Mouse (Mus musculus) left cerebral cortex, postnatal 4 days (tissue): Measurements from ENCODE around the gene Olfr95. TPM values are rescaled to one million over a fixed set of nuclear protein-coding genes. Genes with fewer than 3 reads are reported as not detected.
"Not testable (repeated sequence)": the region's sequence is repeated elsewhere in the genome, so short reads cannot be mapped to it uniquely, and the experiment has no call there.

Experiments
- DNase-seq: peaks from one replicate; pipeline ENCODE4 v3.0.0-alpha.2; 2022
- intact Hi-C: fragments of 180-260 bp; cut with DNase I; formaldehyde crosslinking; loops from one replicate; pipeline ENCODE4 v1.15.1; 2025
- total RNA-seq, 2 experiments: library from RNA; stranded (reverse); gene quantifications; 2 replicates each; pipeline ENCODE4 v1.2.3; 2021

Olfr95 gene
- not detected for total RNA-seq

DNA sequence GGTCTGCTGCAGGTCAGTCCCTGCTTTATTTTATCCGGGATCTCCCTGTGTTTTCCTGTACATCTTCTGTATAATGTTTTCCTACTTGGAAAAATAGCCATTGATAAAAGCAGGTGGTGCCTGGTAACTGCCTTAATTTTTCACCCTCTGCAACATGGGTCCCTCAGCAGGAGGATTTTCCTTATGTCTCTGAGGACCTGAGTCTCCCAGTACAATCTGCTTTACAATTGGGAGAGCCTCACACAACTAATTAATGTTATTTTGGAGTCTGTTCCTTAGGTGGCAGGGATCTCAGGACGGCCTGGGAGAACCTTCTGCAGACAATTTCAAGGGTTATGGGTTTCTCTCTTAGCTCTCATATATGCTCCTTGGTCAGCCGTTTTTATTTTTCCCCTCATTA is at the start of gene Olfr95:
Gene Olfr95, minus strand, starts transcription at position 101 of the 400 bp plus-strand sequence.
- intact Hi-C loops, result no loop called here

DNA sequence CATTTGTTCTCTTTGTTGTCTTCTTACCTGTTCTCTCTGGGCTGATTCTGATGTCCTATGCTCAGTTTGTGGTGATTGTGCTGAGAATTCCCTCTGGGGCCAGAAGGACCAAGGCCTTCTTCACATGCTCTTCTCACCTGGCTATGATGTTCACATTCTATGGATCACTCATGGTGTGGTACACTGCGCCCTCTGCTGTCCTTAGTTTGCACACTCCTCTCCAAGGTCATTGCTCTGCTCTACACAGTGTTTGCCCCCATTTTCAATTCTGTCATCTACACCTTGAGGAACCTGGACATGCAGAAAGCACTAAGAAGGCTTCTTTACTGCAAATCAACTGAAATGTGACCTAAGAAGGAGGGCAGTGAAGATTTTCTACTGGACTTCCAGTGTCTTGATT is 37.6 kb upstream of the Olfr95 start:
- DNase-seq, result peak; percentile 3
- intact Hi-C loops, result no loop called here

More for the DNA sequence above, at the start of gene Olfr95:
- no peak for DNase-seq

DNA sequence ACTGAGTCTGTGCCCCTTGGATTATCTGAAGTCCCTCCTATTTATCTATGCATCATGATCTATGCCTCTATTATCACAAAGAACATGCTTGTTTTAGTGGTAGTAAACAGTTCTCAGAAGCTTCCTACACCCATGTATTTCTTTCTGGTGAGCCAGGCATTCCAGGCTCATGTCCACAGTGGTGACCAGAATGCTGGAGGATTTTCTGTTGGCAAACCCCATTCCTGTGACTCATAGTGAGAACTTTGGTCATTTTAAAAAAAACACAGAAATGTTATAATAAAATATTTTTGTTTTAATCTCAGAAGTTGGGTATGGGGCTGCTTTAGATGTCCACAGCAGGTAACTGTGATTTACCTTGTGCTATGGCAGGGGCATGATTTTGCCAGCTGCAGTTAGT is 36.5 kb upstream of the Olfr95 start:
- DNase-seq, result no peak
- intact Hi-C loops, result no loop called here

DNA sequence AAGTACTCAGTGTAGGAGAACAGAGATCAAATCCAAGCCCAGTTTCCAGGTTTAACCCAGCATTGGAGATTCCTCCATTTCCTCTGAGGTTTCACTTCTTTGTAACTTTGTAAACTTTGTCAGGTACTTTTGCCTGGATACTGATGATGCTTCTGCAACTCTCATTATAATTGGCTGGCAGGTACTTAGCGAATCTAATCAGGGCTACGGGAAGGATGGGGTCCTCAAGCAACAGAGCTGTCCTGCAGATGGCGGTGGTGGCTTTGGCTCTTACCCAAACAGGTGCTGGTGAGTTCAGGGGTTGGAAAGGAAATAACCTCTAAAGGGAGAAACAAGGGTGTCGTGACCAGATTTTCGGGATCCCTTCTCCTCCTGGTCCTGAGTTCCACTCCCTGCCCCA is 33.8 kb upstream of the Olfr95 start:
- peak; percentile 10 for DNase-seq
- intact Hi-C loops, result no loop called here

DNA sequence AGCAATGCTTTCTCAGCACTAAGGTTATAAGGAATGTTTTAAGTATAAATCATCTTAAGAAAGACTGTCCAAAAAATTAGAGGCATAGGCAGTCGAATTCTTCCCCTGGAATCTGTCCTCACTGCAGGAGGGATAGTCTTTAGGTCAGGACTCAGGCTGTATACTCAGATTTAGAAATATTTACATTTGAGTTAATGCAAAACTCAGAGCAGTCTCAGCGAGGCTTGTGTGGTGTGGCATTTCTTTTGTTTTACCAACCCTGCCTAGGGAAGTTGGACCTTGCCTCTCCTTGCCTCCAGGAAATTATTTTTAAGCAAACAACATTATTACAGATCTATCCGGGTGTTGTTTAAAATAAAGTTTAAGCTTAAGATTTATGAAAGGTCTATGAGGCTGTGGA is 29.3 kb upstream of the Olfr95 start:
- no peak for DNase-seq
- intact Hi-C loops, result no loop called here

DNA sequence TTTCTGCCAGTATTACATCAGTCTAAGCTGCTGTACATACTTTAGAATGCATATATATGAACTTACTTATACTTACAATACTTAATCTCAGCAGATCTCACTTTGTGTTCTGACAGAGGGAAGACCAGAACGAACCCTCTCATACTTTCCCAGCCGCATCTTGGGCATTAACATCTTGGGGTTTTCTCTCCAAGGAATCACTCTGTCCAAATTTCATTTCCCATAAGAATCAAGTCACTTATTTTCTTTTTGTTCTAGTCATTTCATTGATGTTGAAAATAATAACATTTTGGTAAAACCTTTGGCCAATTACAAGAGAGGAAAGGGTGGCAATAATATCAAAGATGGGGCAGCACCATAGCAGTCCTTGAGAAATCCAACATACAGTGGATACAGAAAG is 24.3 kb upstream of the Olfr95 start, which contains the start of gene Olfr97:
Gene Olfr97, minus strand, starts transcription at position 101 of the 400 bp plus-strand sequence.
- DNase-seq, intact Hi-C loops: not testable (repeated sequence)

DNA sequence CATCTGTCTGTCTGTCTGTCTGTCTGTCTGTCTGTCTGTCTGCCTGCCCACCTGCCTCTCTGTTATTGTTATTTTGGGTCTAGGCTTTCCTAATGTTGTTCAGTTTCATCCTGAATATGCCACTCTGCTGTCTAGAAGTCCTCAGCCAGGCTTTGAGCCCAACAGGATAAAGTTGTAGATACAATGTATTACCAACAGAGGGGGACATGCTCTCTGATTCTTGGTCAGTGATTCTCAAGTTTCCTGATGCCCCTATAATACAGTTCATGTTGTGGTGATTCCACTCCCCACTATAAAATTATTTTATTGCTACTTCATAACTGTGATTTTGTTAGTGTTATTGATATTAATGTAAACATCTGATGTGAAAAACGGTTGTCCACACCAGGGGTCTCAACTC is 9.0 kb upstream of the Olfr95 start:
- intact Hi-C loops, result no loop called here
- DNase-seq, result no peak

DNA sequence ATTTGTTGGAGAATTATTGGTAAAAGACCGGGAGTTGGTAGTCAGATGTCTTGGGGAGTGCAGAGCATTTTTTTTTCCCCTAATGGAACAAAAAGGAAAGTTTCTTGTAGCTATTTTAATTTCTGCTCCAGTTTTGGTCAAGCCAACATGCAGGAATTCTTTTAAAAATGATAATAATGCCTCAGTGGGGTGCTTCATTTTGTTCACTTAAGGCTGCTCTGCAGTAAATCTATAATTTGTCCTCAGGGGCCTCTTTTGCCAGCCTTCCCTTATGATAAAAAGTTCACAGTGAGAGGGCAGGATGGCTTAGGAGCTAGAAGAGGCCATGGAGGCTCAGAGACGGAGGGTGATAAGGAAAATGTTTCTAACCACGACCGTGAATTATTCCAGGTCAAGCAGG is 6.9 kb upstream of the Olfr95 start, which contains the start of gene Olfr96:
Gene Olfr96, plus strand, starts transcription at position 301 of the 400 bp plus-strand sequence.
- intact Hi-C loops, result no loop called here

DNA sequence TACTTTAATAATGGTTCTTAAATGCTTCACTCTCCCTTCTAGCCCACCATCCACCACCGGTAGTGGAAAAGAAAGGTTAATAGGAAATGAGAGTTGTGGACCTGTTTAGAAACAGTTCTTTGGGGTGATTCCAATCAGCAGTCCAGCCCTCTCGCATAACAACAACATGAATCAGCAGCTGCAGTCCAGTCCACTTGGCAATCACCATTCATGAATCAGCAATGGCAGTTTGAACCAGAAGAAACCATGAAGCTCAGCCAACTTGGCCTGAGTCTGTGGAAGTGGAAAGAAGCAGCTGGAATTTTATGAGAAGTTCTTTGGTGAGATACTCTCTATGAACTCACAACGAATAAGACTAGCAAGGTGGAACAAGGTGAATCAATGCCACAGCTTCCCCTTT is 5.6 kb upstream of the Olfr95 start:
- DNase-seq, result no peak
- intact Hi-C loops, result no loop called here

More for the DNA sequence above, 6.9 kb upstream of the Olfr95 start, which contains the start of gene Olfr96:
- DNase-seq, result no peak

DNA sequence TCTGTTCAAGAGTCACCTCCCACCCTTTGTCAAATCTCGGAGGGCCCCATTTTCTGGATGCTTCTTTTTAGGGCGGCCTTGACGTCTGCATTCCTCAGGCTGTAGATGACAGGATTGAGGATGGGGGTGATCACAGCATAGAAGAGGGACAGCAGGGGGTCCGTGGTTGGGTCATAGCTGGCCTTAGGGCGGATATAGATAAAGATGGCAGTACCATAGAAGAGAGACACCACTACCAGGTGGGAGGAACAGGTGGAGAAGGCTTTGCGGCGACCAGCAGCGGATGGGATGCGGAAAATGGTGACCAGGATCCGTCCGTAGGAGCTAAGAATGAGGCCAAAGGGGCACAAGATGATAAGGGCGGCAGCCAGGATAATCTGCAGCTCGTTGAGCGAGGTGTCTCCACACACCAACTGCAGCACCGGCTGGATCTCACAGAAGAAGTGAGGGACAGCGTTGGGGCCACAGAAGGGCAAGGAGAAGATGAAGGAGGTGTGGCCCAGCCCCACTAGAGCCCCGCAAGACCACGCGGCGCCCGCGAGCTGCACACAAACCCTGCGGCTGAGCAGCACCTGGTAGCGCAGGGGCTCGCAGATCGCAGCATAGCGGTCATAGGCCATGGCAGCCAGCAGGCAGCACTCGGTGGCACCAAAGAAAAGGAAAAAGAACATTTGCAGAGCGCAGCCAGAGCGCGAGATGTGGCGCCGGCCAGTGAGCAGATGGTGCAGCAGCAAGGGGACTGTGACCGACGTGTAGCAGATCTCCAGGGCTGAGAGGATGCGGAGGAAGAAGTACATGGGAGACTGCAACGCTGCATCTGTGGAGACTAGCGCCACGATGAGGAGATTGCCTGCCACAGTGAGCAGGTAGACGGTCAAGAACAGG is 1.8 kb downstream of the Olfr95 start:
- intact Hi-C loops, result no loop called here

DNA sequence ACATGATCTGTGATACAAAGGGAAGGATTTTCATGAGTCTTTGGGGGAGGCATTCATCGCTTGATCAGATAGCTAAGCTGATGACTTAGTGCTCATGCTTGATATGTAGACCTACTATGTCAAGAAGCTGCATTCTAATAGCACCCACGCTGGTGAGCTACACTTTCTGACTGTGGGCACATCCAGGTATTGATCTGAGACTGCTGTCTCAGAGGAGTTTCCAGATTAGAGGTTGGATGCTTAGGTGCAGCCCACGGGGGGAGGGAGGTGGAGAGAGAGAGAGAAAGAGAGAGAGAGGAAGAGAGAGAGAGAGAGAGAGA is 9.0 kb downstream of the Olfr95 start:
- DNase-seq, result no peak
- intact Hi-C loops, result loop anchor here (2.0 to 5.0 kb wide), 2 partner anchors 121 to 312 kb away; partner anchors contain the start of gene Trim40

More for the DNA sequence above, 1.8 kb downstream of the Olfr95 start:
- DNase-seq, result peak; percentile 17

DNA sequence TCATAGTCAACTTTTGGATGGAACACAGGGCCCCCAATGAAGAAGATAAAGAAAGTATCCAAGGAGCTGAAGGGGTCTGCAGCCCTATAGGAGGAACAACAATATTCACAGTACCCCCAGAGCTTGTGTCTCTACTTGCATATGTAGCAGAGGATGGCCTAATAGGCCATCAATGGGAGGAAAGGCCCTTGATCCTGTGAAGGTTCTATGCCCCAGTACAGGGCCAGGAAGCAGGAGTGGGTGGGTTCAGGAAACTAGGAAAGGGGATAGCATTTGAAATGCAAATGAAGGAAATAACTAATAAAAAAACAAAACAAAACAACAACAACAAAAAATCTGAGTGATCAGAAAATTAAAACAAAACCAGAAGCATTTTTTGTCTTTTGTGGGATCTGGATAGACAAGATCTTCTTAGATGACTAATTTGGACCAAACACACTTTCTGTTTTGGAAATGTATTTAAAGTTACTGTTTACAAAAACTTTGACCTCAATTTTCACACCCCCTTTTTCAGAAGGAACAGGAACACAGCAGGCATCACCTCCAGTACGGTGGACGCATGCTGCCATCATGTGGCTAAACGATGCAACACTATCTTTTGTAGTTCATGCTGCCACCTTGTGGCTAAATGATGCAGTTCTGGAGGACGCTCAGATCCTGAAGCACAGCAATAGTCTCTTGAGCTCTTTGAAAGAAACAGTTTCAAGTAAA is 9.6 kb downstream of the Olfr95 start:
- DNase-seq, result peak; percentile 80
- intact Hi-C loops, result loop anchor here (2.0 to 5.0 kb wide), 2 partner anchors 121 to 311 kb away; partner anchors contain the start of gene Trim40

DNA sequence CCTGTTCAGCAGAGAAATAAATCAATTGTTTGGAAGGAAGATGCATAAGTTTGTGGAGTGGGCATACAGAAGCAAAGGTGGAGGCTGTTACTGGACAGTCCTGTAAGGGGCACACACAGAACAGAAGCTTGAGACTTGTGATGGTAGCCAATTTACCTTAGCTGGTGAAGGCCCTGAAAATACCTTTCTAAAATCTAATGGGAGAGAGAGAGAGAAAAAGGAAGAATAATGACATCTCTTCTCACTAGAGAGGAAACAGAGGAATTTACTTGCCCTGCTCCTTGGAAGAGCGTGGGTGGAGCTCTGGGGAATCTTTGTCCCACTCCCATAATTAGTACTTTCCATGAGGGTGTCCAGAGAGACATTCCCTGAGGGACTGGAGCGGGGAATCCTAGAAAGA is 12.0 kb downstream of the Olfr95 start, which contains the start of gene Olfr94:
Gene Olfr94, minus strand, starts transcription at position 101 of the 400 bp plus-strand sequence.
- intact Hi-C loops, result loop anchor here (5.0 kb wide), 1 partner anchor 309 kb away; the partner anchor contains the start of gene Trim40

DNA sequence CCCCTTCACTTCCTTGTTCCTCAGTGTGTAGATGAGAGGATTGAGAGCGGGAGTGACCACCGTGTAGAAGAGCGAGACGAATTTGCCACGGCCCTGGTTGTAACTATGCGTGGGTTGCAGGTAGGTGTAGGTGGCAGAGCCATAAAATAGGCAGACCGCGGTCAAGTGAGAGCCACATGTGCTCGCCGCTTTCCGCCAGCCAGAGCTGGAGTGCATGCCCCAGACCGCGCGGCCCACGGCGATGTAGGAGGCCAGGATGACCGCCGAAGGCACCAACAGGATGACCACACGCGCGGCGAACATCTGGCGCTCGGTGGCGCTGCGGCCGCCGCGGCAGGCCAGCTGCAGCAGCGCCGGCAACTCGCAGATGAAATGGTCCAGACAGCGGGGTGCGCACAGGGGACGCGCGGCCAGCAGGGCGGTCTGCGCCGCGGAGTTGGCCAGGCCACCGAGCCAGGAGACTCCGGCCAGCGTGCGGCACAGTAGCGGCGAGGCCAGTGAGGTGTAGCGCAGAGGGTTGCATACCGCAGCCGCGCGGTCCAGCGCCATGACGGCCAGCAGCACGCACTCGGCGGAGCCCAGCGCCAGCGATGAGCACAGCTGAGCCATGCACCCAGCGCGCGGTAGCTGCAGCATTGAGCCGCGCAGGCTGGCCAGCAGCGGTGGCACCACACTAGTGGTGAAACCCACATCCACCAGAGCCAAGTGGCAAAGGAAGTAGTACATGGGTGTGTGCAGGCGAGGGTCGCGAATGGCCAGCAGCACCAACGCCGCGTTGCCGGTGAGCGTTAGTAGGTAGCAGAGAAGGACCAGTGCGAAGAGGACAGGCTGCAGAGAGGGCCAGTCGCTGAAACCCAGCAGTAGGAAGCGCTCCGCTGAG is 15.8 kb downstream of the Olfr95 start:
- peak; percentile 27 for DNase-seq
- intact Hi-C loops, result no loop called here

More for the DNA sequence above, 12.0 kb downstream of the Olfr95 start, which contains the start of gene Olfr94:
- no peak for DNase-seq

DNA sequence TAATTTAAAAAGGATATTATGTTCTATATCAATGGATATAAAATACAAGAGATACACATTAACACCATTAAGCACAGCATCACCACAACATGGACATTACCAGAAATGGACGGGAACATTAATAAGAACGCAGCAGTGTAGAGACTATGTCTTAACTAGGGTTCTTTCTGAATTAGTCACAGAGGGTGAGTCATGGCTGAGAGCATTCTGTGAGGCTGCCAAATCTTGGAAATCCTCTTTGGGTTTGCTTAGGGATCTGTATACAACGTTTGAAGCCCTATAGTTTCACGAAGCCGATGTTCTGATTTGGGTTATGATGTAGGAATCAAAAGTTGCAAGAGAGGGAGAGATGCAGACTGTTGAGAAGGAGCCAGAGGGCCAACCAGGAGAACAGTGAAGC is 18.1 kb downstream of the Olfr95 start:
- DNase-seq, result no peak

DNA sequence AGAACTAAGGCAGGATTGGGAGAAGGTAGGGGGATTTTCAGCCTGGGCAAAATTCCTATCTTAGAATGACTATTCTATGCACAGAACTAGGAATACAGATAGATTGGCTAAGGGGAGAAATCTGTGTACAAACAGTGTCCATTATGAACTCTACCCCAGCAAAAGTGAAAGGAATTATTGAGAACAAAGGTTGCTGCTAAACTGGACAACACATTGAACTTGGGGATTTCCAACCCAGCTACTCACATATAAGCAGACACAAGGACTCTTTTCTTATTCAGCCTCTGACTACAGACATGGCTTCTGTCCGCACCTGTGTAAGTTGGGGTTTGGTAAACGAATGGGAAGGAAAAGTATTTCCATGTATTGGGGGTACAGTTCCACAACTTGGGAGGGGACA is 19.3 kb downstream of the Olfr95 start, which contains the start of gene Ubd:
Gene Ubd, plus strand, starts transcription at position 237 of the 400 bp plus-strand sequence.
- intact Hi-C loops, result no loop called here
- DNase-seq, result no peak

More for the DNA sequence above, 18.1 kb downstream of the Olfr95 start:
- intact Hi-C loops, result no loop called here

DNA sequence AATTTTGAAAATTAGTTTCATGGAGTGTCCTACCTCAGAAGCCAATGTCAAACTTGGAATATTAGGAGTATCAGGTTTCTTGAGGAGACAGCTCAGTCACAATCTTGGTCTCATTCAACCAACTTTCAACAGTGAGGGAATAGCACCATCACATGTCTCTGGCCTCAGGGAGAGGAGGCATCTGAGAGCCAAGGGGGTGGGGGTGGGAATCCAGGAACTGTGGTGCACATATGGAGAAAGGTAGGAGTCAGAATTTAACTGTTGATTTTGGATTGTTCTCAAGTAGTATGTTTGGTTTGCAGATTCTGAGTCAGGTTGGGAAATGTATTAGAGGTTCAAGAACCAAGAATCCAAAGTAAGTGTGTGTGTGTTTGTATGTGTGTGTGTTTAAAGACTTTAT is 19.9 kb downstream of the Olfr95 start:
- intact Hi-C loops, result no loop called here
- no peak for DNase-seq

DNA sequence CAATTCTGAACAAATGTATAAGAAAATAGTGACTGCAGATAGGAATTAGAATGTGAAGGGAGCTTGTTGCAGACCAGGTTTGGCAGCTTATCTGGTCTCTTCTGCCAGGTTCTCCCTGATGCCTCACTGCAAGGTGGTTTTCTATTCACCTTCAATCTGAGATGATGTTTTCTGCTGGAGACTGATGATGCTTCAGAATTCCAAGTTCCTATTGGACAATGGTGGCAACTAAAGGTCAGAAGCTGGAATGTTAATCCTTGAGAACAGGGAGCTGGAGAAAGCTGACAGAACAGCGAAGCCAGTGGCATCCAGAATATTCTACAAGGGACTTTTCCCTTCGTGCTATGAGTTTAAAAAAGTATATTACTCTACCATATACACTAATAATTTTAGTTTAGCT is 22.2 kb downstream of the Olfr95 start:
- DNase-seq, result peak; percentile 21
- intact Hi-C loops, result no loop called here

DNA sequence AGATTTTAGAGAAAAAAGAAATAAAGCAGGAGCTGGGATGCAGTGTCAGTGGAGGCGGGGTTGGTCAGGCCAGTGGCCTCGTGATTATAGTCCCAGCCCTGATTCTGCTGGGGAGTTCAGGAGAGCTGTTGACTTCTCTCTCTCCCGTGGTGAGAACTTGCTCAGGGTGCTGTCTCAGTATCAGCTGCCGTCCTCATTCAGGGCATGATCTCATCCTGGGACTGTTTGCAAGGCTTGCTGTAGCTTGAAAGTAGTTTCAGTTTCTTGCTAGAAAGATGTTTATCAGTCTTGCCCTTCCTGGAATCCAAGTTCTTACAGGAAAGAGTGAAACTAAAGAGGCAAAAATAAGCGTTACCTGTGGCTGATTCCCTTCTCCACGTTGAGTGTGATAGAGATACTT is 27.4 kb downstream of the Olfr95 start:
- intact Hi-C loops, result no loop called here
- DNase-seq, result no peak

DNA sequence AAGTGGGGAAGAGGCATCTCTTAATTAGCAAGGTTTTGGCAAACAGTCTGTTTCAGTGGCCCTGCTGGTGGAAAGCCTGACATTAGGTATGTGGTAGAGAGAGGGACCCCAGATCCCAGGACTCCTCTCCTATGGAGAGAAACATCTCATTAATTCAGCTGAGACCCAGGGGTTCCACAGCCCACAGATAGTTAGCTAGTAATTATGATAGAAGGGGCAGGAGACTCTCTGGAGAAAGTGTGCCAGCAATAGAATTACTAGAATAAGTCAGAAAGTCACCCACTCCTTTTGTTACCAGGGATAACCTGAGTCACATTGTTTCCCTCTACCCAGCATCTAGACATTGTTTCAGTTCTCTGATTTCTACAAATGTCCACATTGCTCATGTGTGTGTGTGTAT is 51.5 kb downstream of the Olfr95 start, which contains the start of gene Olfr93:
Gene Olfr93, minus strand, starts transcription at position 101 of the 400 bp plus-strand sequence.
- intact Hi-C loops, result no loop called here
- no peak for DNase-seq
